In genomic region chr17:32483200-32483599, GRCm38 (mm10) we compare ENCODE assay signal across 7 mouse cellular contexts. TPM values are rescaled to one million over a fixed set of nuclear protein-coding genes. Genes with fewer than 3 reads are reported as not detected.
DNase-seq lines count a peak whose midpoint lies in the region; ATAC-seq lines count a peak whose summit lies in the region.

No protein-coding gene starts in this region.

- H3K4me1 ChIP-seq in midbrain, embryonic 10.5 days: peaks cover 5% of the 10 kb centered on the region; the same call in 1 of the 2 replicates

- peaks cover 42% of the 10 kb centered on the region for H3K27me3 ChIP-seq in midbrain, embryonic 10.5 days (ENCODE audit: low read depth, poor library complexity, severe bottlenecking)

- ATAC-seq in activated CD4-positive, CD25-positive, alpha-beta regulatory T cell, adult 4 months: peak; percentile 63
- peak; percentile 68 for ATAC-seq in common myeloid progenitor, adult 5-6 weeks (replicated peaks; ENCODE audit: low read depth, poor library complexity, severe bottlenecking)
- peak; percentile 64 for ATAC-seq in inflammation-experienced regulatory T-cells, adult 6 months

- intact Hi-C loops in left cerebral cortex, postnatal 25 days (cut with DNase I): no loop called here

- H3K9me3 ChIP-seq in midbrain, embryonic 10.5 days (replicated peaks): no peaks in the 10 kb centered on the region

- no peak overlapping the region for H3K27ac ChIP-seq in midbrain, embryonic 10.5 days (replicated peaks)

- H3K36me3 ChIP-seq in midbrain, embryonic 10.5 days: no peaks in the 10 kb centered on the region

- WGBS in midbrain, embryonic 10.5 days: 27% methylated on average over 18 of the region's 18 CpGs

- H3K4me3 ChIP-seq in midbrain, embryonic 10.5 days: peak overlapping the region; percentile 38

- DNase-seq in gastrocnemius, postnatal 10 days: peak; percentile 65
- DNase-seq in left cerebral cortex, postnatal 25 days (ENCODE audit: low spot score in 2 of 2): peak; percentile 34 to 39
- DNase-seq in midbrain, embryonic 10.5 days (ENCODE audit: low spot score): peak; percentile 60
- peak; percentile 67 for DNase-seq in right cerebral cortex, postnatal 4 days

RNA-seq across cellular contexts. Expression of gene Cyp4f17, which starts 22.6 kb away (rescaled TPM):
- 1 to 10 TPM; 7.5 to 8.8 TPM for polyA plus RNA-seq in activated CD4-positive, CD25-positive, alpha-beta regulatory T cell, adult 4 months (2017; shearing (Covaris generic))
- total RNA-seq in common myeloid progenitor, adult 5-6 weeks (2017): 0.50 and 2.0 TPM in 2 replicates
- total RNA-seq in gastrocnemius, postnatal 10 days (2021): 1 to 10 TPM; 1.7 to 2.3 TPM
- 10 to 100 TPM; 10.3 to 11.9 (median 10.8) TPM for polyA plus RNA-seq in inflammation-experienced regulatory T-cells, adult 6 months (2017; shearing (Covaris generic))
- 1 to 10 TPM; 3.3 to 4.6 TPM for total RNA-seq in left cerebral cortex, postnatal 25 days (2021)
- polyA plus RNA-seq in midbrain, embryonic 10.5 days (2016; fragmentation: Nextera tagmentation; extraction: Ambion mirVana): 6.4 and 8.7 TPM in 2 replicates

RNA-seq across cellular contexts. Expression of gene Cyp4f39, which starts 30.7 kb away (rescaled TPM):
- polyA plus RNA-seq in activated CD4-positive, CD25-positive, alpha-beta regulatory T cell, adult 4 months (2017; shearing (Covaris generic)): under 1 TPM in 1 of 2 experiments, not detected in 1; 0.68 TPM
- 0.73 and 4.2 TPM in 2 replicates for total RNA-seq in common myeloid progenitor, adult 5-6 weeks (2017)
- 1 to 10 TPM in 1 of 2 experiments, under 1 TPM in 1; 0.61 to 1.0 TPM for total RNA-seq in gastrocnemius, postnatal 10 days (2021)
- polyA plus RNA-seq in inflammation-experienced regulatory T-cells, adult 6 months (2017; shearing (Covaris generic)): under 1 TPM in 2 of 3 experiments, not detected in 1; 0.31 to 0.58 TPM
- not detected for total RNA-seq in left cerebral cortex, postnatal 25 days (2021)
- polyA plus RNA-seq in midbrain, embryonic 10.5 days (2016; fragmentation: Nextera tagmentation; extraction: Ambion mirVana): 0.15 and 0.87 TPM in 2 replicates

RNA-seq across cellular contexts. Expression of gene Cyp4f16, which starts 53.2 kb away (rescaled TPM):
- polyA plus RNA-seq in activated CD4-positive, CD25-positive, alpha-beta regulatory T cell, adult 4 months (2017; shearing (Covaris generic)): 1 to 10 TPM; 7.4 to 7.6 TPM
- 9.6 and 11.6 TPM in 2 replicates for total RNA-seq in common myeloid progenitor, adult 5-6 weeks (2017)
- total RNA-seq in gastrocnemius, postnatal 10 days (2021): 1 to 10 TPM; 4.5 to 5.9 TPM
- 10 to 100 TPM; 10.0 to 18.3 (median 17.0) TPM for polyA plus RNA-seq in inflammation-experienced regulatory T-cells, adult 6 months (2017; shearing (Covaris generic))
- 1 to 10 TPM; 4.8 to 6.8 TPM for total RNA-seq in left cerebral cortex, postnatal 25 days (2021)
- 11.4 and 13.2 TPM in 2 replicates for polyA plus RNA-seq in midbrain, embryonic 10.5 days (2016; fragmentation: Nextera tagmentation; extraction: Ambion mirVana)

RNA-seq across cellular contexts. Expression of gene Pglyrp2, which starts 59.2 kb away (rescaled TPM):
- 10 to 100 TPM; 68.7 to 79.5 TPM for polyA plus RNA-seq in activated CD4-positive, CD25-positive, alpha-beta regulatory T cell, adult 4 months (2017; shearing (Covaris generic))
- total RNA-seq in common myeloid progenitor, adult 5-6 weeks (2017): 4.5 and 7.1 TPM in 2 replicates
- not detected for total RNA-seq in gastrocnemius, postnatal 10 days (2021)
- 10 to 100 TPM; 75.1 to 87.9 (median 83.8) TPM for polyA plus RNA-seq in inflammation-experienced regulatory T-cells, adult 6 months (2017; shearing (Covaris generic))
- not detected for total RNA-seq in left cerebral cortex, postnatal 25 days (2021)
- 0.07 TPM in 1 of 2 replicates, not detected in the other for polyA plus RNA-seq in midbrain, embryonic 10.5 days (2016; fragmentation: Nextera tagmentation; extraction: Ambion mirVana)
